Mouse (Mus musculus): ENCODE results near the gene Sorl1. TPM values are rescaled to one million over a fixed set of nuclear protein-coding genes. Genes with fewer than 3 reads are reported as not detected.

The Sorl1 gene
- polyA plus RNA-seq (2017; shearing (Covaris generic)): 11.8 TPM

DNA sequence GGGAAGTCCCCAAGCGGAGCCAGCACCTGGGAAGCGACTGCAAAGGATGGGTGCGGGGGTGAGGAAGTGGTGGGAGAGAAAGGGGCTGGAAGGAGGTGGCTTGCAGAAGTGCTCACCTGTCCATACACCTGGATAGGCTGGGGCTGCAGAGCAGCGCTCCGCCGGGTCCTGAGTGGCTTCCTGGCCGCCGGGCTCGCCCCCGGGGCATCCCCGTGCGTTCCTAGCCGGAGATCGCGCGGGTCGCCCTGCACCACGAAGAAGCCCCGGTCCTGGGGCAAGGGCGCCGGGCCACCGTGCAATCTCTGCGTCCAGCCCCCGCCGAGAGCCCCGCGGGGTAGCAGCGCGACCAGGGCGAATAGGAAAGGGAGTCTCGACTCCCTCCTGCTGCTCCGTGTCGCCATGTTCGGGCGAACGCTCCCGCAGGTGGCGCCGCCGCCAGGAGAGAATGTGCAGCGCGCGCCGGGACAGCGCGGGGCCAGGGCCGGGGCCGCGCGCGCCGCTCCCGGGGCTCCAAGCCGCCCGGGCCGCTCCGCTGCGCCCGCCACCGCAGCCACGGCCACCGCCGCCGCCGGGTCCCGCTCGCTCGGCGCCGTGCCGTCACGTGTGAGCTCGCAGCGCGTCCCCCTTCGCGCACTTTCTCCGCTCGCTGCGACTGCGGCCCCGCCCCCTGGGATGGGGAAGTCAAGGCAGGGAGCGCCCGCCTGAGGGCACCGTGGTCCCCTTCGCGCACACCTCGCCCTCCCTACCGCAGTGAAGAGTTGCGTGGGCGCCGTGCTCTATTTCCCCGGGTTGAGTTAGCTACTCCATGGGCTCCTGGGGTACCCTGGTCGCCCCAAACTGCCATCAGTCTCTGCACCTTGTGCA is at the start of gene Sorl1:
Gene Sorl1 (minus strand): TSS at position 585 of the 864 bp plus-strand sequence.

Other genes starting within 250 kb of the Sorl1 start
- 97.1 TPM for gene Sc5d, start 140.0 kb upstream of the Sorl1 start, polyA plus RNA-seq (2017; shearing (Covaris generic))